Mouse (Mus musculus) lung, postnatal 4 days (tissue): Measurements from ENCODE around the gene Sri.
"Not testable (repeated sequence)": the region's sequence is repeated elsewhere in the genome, so short reads cannot be mapped to it uniquely, and the experiment has no call there.

ENCODE experiments used
- DNase-seq, 2 experiments: peaks; one replicate each; pipeline ENCODE4 v3.0.0; 2021

Gene Sri

GRCm38 (mm10) chr5:8045855-8046254, at the start of gene Sri:
Gene Sri (plus strand): TSS chr5:8046078.
- peak in 1 of 2 experiments; percentile 21 for DNase-seq

- DNase-seq = no peak
Observed at GRCm38 (mm10) chr5:7996401-7997044, 49.4 kb upstream of the Sri start.

- no peak for DNase-seq
Observed at GRCm38 (mm10) chr5:7997086-7997485, 48.8 kb upstream of the Sri start.

- no peak for DNase-seq
Observed at GRCm38 (mm10) chr5:8000466-8000865, 45.4 kb upstream of the Sri start.

- DNase-seq = no peak
Observed at GRCm38 (mm10) chr5:8002827-8003226, 43.1 kb upstream of the Sri start.

GRCm38 (mm10) chr5:8013276-8013675, 32.6 kb upstream of the Sri start:
- DNase-seq = no peak

GRCm38 (mm10) chr5:8034596-8034995, 11.3 kb upstream of the Sri start:
- not testable (repeated sequence) for DNase-seq

- no peak for DNase-seq
Observed at GRCm38 (mm10) chr5:8053827-8054226, 7.9 kb downstream of the Sri start.

GRCm38 (mm10) chr5:8055721-8056129, 9.8 kb downstream of the Sri start:
- no peak for DNase-seq

GRCm38 (mm10) chr5:8056141-8057017, 10.5 kb downstream of the Sri start:
- DNase-seq = peak; percentile 91 to 93

GRCm38 (mm10) chr5:8057018-8057323, 11.1 kb downstream of the Sri start:
- DNase-seq = no peak

- DNase-seq = no peak
Observed at GRCm38 (mm10) chr5:8058056-8058455, 12.2 kb downstream of the Sri start.

- DNase-seq = no peak
Observed at GRCm38 (mm10) chr5:8062469-8062868, 16.6 kb downstream of the Sri start.

GRCm38 (mm10) chr5:8063207-8063606, 17.3 kb downstream of the Sri start:
- no peak for DNase-seq

GRCm38 (mm10) chr5:8073406-8073805, 27.5 kb downstream of the Sri start:
- no peak for DNase-seq

GRCm38 (mm10) chr5:8073901-8074561, 28.2 kb downstream of the Sri start:
- no peak for DNase-seq

- DNase-seq = no peak
Observed at GRCm38 (mm10) chr5:8077481-8077880, 31.6 kb downstream of the Sri start.

GRCm38 (mm10) chr5:8082800-8083509, 37.1 kb downstream of the Sri start:
- DNase-seq = no peak

GRCm38 (mm10) chr5:8085661-8086060, 39.8 kb downstream of the Sri start:
- no peak for DNase-seq

GRCm38 (mm10) chr5:8088147-8088546, 42.3 kb downstream of the Sri start:
- no peak for DNase-seq

- DNase-seq = no peak
Observed at GRCm38 (mm10) chr5:8094921-8095320, 49.0 kb downstream of the Sri start.

GRCm38 (mm10) chr5:8095689-8096088, 49.8 kb downstream of the Sri start:
- DNase-seq = no peak

- DNase-seq = no peak
Observed at GRCm38 (mm10) chr5:8111691-8112090, 65.8 kb downstream of the Sri start.
